Mouse (Mus musculus) thymus, postnatal 0 days (tissue): ENCODE results near the gene Vmn2r105. TPM values are rescaled to one million over a fixed set of nuclear protein-coding genes. Genes with fewer than 3 reads are reported as not detected.

Source experiments
- DNase-seq: peaks from one replicate; pipeline ENCODE4 v3.0.0-alpha.2; 2015; ENCODE audit warnings: low spot score
- polyA plus RNA-seq: library from polyadenylated mRNA; unstranded; fragments of >200 nt; fragmentation: Nextera tagmentation; extraction: Ambion mirVana; gene quantifications from 2 replicates; pipeline ENCODE4 v1.2.1, GENCODE M21; 2015

The Vmn2r105 gene
- not detected in 2 replicates for polyA plus RNA-seq

GRCm38 (mm10) chr17:20234952-20235351 lies at the start of gene Vmn2r105:
TSS of gene Vmn2r105 (minus strand) at chr17:20235052.
- DNase-seq: no peak

DNA sequence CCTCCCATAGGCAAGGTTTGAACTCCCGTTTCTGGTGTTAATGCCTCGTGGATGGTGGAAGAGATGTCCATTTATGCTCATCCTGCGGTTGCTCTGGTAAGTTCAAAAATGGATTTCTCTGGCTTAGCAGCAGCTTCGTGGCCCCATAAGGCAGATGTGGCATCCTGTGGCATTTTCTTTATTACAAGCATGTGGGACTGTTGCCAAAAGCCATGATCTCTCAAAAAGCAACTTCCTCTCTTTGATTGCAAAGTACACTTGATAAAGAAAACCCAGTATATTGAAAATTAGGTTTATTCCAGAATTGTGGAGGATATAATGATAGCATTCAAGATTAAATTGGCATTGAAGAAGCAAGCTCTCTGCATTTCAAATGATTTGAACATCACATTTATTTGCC lies 20.7 kb upstream of the Vmn2r105 start:
- no peak for DNase-seq

GRCm38 (mm10) chr17:20182997-20183396 lies 51.9 kb downstream of the Vmn2r105 start, which contains the start of gene Fpr-rs6:
TSS of gene Fpr-rs6 (minus strand) at chr17:20183097.
- no peak for DNase-seq

Other genes starting within 250 kb of the Vmn2r105 start
- gene Vmn2r104, start 186.7 kb downstream of the Vmn2r105 start, polyA plus RNA-seq: not detected in 2 replicates
- gene Fpr-rs7, start 120.8 kb downstream of the Vmn2r105 start, polyA plus RNA-seq: not detected in 2 replicates
- gene Fpr-rs6, start 52.0 kb downstream of the Vmn2r105 start, polyA plus RNA-seq: not detected in 2 replicates
- gene Vmn2r106, start 50.5 kb upstream of the Vmn2r105 start, polyA plus RNA-seq: not detected in 2 replicates
- not detected in 2 replicates for gene Vmn2r107, start 110.2 kb upstream of the Vmn2r105 start, polyA plus RNA-seq
- gene Vmn1r224, start 179.1 kb upstream of the Vmn2r105 start, polyA plus RNA-seq: not detected in 2 replicates
- not detected in 2 replicates for gene Vmn2r108, start 246.3 kb upstream of the Vmn2r105 start, polyA plus RNA-seq